Mouse (Mus musculus) liver, adult 2 months (tissue): ENCODE measurements around the gene Fgf7.

Source experiments
- CTCF ChIP-seq: fragments of 200-500 bp; IDR thresholded peaks from 2 replicates; pipeline ENCODE4 v1.5.1; 2011; ENCODE audit warnings: low read depth, low read length, control low read depth
- POLR2A ChIP-seq: fragments of 200-500 bp; IDR thresholded peaks from 2 replicates; pipeline ENCODE4 v1.6.1; 2011; ENCODE audit warnings: low read length, control low read depth; ENCODE audit not compliant: insufficient read depth; ENCODE audit errors: extremely low read depth

DNA sequence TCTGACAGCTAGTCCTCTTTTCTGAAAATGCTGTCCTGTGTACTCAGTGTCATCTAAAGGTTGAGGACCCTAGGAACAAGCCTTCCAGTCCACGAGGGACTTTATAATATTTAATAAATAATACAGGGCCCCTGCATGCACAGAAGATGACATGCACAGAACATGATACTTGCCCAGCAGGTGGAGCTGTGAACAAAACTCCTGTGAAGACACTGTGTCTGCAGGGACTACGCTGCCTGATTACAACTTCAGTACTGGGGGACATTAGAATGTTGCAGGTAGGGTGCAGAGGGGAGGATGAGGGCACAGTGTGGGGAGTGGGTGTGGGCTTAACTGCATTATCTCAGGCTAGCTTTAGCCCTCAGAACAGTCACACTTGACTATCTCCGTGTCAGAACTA is 28.4 kb upstream of the Fgf7 start:
- TF ChIP-seq CTCF, result peak; percentile 56
- TF ChIP-seq POLR2A, result no peak
